Mouse (Mus musculus) limb, embryonic 15.5 days (tissue): Measurements from ENCODE around the gene Soga3. TPM values are rescaled to one million over a fixed set of nuclear protein-coding genes. Genes with fewer than 3 reads are reported as not detected.

ENCODE experiments used
- ATAC-seq: fragments of 200-750 bp; cut with Nextera tagmentation; 2 replicates; pipeline ENCODE4 v1.8.0; 2017; ENCODE audit warnings: low read depth, moderate TSS enrichment; ENCODE audit not compliant: insufficient number of reproducible peaks, low FRiP score, low TSS enrichment
- H3K27ac ChIP-seq: fragments of 300-500 bp; sonication (generic); 2 replicates; pipeline ENCODE4 v1.5.1; 2015; ENCODE audit warnings: moderate library complexity, mild to moderate bottlenecking, inconsistent platforms
- H3K27me3 ChIP-seq: fragments of 300-500 bp; sonication (generic); 2 replicates; pipeline ENCODE4 v1.6.1; 2015; ENCODE audit warnings: inconsistent platforms
- H3K36me3 ChIP-seq: fragments of 300-500 bp; sonication (generic); 2 replicates; pipeline ENCODE4 v1.6.1; 2015; ENCODE audit warnings: inconsistent platforms
- H3K4me1 ChIP-seq: fragments of 300-500 bp; sonication (generic); 2 replicates; pipeline ENCODE4 v1.6.1; 2015; ENCODE audit warnings: inconsistent platforms
- H3K4me2 ChIP-seq: fragments of 300-500 bp; sonication (generic); 2 replicates; pipeline ENCODE4 v1.6.1; 2015; ENCODE audit warnings: mild to moderate bottlenecking, inconsistent platforms
- H3K4me3 ChIP-seq: fragments of 300-500 bp; sonication (generic); 2 replicates; pipeline ENCODE4 v1.5.1; 2015; ENCODE audit warnings: mild to moderate bottlenecking, inconsistent platforms
- H3K9ac ChIP-seq: fragments of 300-500 bp; sonication (generic); 2 replicates; pipeline ENCODE4 v1.6.1; 2015; ENCODE audit warnings: inconsistent platforms
- H3K9me3 ChIP-seq: fragments of 300-500 bp; sonication (generic); 2 replicates; pipeline ENCODE4 v1.6.1; 2016; ENCODE audit warnings: inconsistent platforms
- WGBS: fragments of 180-500 bp; shearing (Covaris S2); methylation state at CpG from one replicate; pipeline ENCODE4 v1.1.7; 2015; 5-methylcytosine and 5-hydroxymethylcytosine counted together
- polyA plus RNA-seq: library from polyadenylated mRNA; unstranded; fragments of >200 nt; fragmentation: Nextera tagmentation; extraction: Ambion mirVana; gene quantifications from 2 replicates; pipeline ENCODE4 v1.2.1, GENCODE M21; 2015

Gene Soga3
- polyA plus RNA-seq, 1 experiment from 2014 or later = 0.69 TPM

- Histone ChIP-seq H3K4me3 (no peak overlapping the region), H3K4me2 (no peak overlapping the region), H3K4me1 (no peaks in the 10 kb centered on the region), H3K27me3 (no peaks in the 10 kb centered on the region), H3K9me3 (no peaks in the 10 kb centered on the region), H3K36me3 (no peaks in the 10 kb centered on the region), H3K9ac (no peak overlapping the region), H3K27ac (no peak overlapping the region)
- WGBS = 61% methylated on average over 3 of the region's 3 CpGs
- no peak for ATAC-seq
Observed at GRCm38 (mm10) chr10:29175656-29176055, 32.0 kb downstream of the Soga3 start.

DNA sequence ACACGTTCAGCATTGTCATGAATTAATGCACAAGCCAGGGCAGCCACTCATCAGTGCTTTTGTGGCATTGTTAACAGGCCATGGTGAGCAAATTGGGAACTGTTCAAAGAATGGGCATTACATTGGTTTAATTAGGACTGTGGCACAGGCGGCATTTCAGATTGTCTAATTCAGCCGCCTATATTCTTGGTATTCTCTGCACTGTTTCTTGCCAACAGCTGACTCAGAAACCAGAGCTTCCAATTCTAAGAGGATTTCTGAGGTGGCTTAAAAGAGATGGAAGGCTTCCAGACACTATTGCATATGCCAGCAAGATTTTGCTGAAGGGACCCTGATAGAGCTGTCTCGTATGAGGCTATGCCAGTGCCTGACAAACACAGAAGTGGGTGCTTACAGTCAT is 33.2 kb downstream of the Soga3 start:
- Histone ChIP-seq H3K4me2 (no peak overlapping the region), H3K9ac (no peak overlapping the region), H3K4me3 (no peak overlapping the region), H3K4me1 (no peaks in the 10 kb centered on the region), H3K36me3 (no peaks in the 10 kb centered on the region), H3K27me3 (no peaks in the 10 kb centered on the region), H3K9me3 (no peaks in the 10 kb centered on the region), H3K27ac (no peak overlapping the region)
- 77% methylated on average over 4 of the region's 4 CpGs for WGBS
- ATAC-seq = no peak

DNA sequence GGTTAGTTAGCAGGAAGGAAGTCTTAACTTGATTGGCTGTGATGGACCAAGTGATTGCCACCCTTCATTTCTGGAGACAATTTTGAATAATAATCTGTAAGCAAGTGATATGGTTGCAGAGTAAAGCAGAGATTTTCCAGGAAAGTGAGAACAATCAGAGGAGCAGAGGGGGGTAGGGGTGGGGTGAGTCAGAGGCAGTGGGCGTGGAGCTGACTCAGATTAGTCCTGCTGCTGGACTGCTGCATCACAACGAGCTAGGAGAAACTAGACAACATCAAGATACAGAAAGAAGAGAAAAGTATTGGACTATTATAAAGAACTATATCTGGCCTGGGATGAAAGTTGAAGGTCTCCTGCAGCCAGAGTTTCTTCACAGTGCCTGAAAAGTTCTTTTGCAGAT is 34.4 kb downstream of the Soga3 start:
- no peaks in the 10 kb centered on the region for H3K36me3 ChIP-seq
- H3K4me1 ChIP-seq = no peaks in the 10 kb centered on the region
- no peak for ATAC-seq
- no peaks in the 10 kb centered on the region for H3K9me3 ChIP-seq
- H3K27me3 ChIP-seq = no peaks in the 10 kb centered on the region
- H3K27ac ChIP-seq = no peak overlapping the region
- H3K4me2 ChIP-seq = no peak overlapping the region
- 51% methylated on average over 2 of the region's 2 CpGs for WGBS
- H3K9ac ChIP-seq = no peak overlapping the region
- H3K4me3 ChIP-seq = no peak overlapping the region

DNA sequence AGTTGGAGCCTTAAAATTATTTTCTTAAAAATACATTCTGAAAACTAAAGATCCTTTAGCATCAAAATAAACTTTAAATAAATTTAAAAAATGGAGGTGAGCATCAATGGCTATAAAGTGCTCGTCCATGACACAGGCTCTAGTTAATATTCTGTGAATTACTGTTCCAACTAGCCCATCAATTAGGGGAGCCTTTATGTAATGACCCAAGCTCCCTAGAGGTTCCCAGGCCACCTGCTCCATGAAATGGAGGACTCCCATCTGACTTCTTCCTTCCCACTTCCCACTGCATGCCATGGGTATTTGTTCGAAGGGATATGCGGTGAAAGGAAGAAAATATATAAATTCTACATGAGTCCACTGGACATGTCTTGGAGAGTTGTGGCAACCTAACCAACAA is 36.6 kb downstream of the Soga3 start:
- no peaks in the 10 kb centered on the region for H3K27me3 ChIP-seq

GRCm38 (mm10) chr10:29181046-29181445 is 37.4 kb downstream of the Soga3 start:
- 90% methylated on average over 2 of the region's 2 CpGs for WGBS
- no peak for ATAC-seq

More for the DNA sequence above, 36.6 kb downstream of the Soga3 start:
- no peak overlapping the region for H3K4me2 ChIP-seq
- no peak overlapping the region for H3K27ac ChIP-seq
- no peak overlapping the region for H3K4me3 ChIP-seq
- 84% methylated on average over 3 of the region's 3 CpGs for WGBS
- no peaks in the 10 kb centered on the region for H3K4me1 ChIP-seq
- no peaks in the 10 kb centered on the region for H3K9me3 ChIP-seq
- no peak for ATAC-seq
- H3K36me3 ChIP-seq = no peaks in the 10 kb centered on the region
- no peak overlapping the region for H3K9ac ChIP-seq

DNA sequence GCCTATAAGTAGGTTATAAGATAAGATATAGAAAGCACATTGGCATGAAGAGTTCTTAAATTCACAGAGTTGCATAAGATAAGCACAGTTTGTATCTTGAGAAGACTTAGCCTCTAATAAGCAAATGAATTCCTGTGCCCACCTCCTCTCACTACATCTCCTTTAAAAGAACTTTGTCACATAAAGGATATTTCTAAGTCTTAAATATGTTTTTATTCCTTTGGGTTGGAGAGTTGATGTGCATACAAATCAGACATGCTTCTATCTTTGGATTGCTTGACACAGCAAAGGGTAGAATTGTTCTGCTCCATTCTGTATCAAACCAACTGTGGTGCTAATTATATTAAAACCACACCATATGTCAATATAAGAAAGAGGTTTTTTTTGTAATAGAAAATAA is 50.1 kb downstream of the Soga3 start:
- Histone ChIP-seq H3K27ac (no peak overlapping the region), H3K9ac (no peak overlapping the region), H3K4me2 (no peak overlapping the region), H3K9me3 (no peaks in the 10 kb centered on the region; the same call in 1 of the 2 replicates), H3K4me1 (no peaks in the 10 kb centered on the region), H3K27me3 (no peaks in the 10 kb centered on the region), H3K36me3 (no peaks in the 10 kb centered on the region), H3K4me3 (no peak overlapping the region)
- ATAC-seq = no peak

More at GRCm38 (mm10) chr10:29181046-29181445, 37.4 kb downstream of the Soga3 start:
- H3K4me1 ChIP-seq = no peaks in the 10 kb centered on the region
- no peaks in the 10 kb centered on the region for H3K9me3 ChIP-seq
- no peak overlapping the region for H3K4me3 ChIP-seq
- no peaks in the 10 kb centered on the region for H3K27me3 ChIP-seq
- no peak overlapping the region for H3K27ac ChIP-seq
- no peak overlapping the region for H3K4me2 ChIP-seq
- no peaks in the 10 kb centered on the region for H3K36me3 ChIP-seq
- no peak overlapping the region for H3K9ac ChIP-seq

DNA sequence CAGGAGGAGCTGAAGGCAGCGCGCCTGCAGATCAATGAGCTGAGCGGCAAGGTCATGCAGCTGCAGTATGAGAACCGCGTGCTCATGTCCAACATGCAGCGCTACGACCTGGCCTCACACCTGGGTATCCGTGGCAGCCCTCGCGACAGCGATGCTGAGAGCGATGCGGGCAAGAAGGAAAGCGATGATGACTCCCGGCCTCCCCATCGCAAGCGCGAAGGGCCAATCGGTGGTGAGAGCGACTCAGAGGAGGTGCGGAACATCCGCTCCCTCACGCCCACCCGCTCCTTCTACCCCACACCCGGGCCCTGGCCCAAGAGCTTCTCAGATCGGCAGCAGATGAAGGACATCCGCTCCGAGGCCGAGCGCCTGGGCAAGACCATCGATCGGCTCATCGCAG is 53.2 kb downstream of the Soga3 start:
- no peak overlapping the region for H3K4me2 ChIP-seq
- no peaks in the 10 kb centered on the region for H3K4me1 ChIP-seq
- WGBS = 96% methylated on average over 33 of the region's 33 CpGs
- H3K9ac ChIP-seq = no peak overlapping the region
- no peaks in the 10 kb centered on the region; the same call in 1 of the 2 replicates for H3K9me3 ChIP-seq
- H3K36me3 ChIP-seq = no peaks in the 10 kb centered on the region
- H3K27me3 ChIP-seq = no peaks in the 10 kb centered on the region
- no peak for ATAC-seq
- no peak overlapping the region for H3K27ac ChIP-seq
- H3K4me3 ChIP-seq = no peak overlapping the region

DNA sequence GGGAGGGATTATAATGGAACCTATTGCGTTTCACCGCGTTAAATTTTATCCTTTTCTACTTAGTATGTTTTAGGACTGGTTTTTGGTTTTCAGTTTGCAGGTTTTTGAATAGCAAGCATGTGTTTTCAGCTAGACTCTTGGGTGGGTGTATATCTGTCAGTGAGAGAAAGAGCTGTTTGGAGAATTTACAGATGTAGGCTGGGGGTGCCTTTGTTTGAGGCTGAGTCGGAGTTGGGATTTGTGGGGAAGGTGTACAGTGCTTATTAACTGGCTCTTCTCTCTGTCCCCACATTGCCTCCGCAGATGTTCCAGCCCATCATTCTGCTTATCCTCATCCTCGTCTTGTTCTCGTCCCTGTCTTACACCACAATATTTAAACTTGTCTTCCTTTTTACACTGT is 55.0 kb downstream of the Soga3 start, which contains the start of gene Gm49353:
TSS of gene Gm49353 (plus strand) at position 313 of the 400 bp plus-strand sequence.
- Histone ChIP-seq H3K9me3 (no peaks in the 10 kb centered on the region; the same call in 1 of the 2 replicates), H3K4me3 (no peak within 1 kb of the TSS), H3K9ac (no peak within 1 kb of the TSS), H3K27me3 (no peaks in the 10 kb centered on the region), H3K4me1 (no peaks in the 10 kb centered on the region), H3K4me2 (no peak within 1 kb of the TSS), H3K36me3 (no peaks in the 10 kb centered on the region), H3K27ac (no peak within 1 kb of the TSS)
- ATAC-seq = no peak
- 82% methylated on average over 7 of the region's 7 CpGs for WGBS

DNA sequence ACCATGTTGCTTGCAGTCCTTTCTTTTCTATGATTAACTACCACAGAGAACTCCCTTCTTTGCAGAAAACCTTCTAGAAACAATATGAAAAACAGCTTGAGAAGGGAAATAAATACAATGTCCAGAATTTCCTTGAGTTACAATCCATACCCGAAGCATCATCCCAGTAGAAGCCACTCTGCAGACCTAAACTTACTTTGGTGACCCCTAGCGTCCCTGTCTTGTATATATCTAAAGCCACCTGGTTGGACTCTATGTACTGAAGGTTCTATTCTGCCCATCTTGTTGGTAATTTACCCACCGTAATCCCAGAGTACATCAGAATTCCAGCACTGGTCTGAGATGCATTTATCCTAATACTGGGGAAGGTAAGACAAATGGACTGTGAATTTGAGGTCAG is 56.2 kb downstream of the Soga3 start:
- H3K4me3 ChIP-seq = no peak overlapping the region
- no peaks in the 10 kb centered on the region for H3K36me3 ChIP-seq
- ATAC-seq = no peak
- no peak overlapping the region for H3K27ac ChIP-seq
- no peak overlapping the region for H3K9ac ChIP-seq
- 73% methylated on average over 3 of the region's 3 CpGs for WGBS
- H3K9me3 ChIP-seq = no peaks in the 10 kb centered on the region; the same call in 1 of the 2 replicates
- no peak overlapping the region for H3K4me2 ChIP-seq
- no peaks in the 10 kb centered on the region for H3K4me1 ChIP-seq
- H3K27me3 ChIP-seq = no peaks in the 10 kb centered on the region

DNA sequence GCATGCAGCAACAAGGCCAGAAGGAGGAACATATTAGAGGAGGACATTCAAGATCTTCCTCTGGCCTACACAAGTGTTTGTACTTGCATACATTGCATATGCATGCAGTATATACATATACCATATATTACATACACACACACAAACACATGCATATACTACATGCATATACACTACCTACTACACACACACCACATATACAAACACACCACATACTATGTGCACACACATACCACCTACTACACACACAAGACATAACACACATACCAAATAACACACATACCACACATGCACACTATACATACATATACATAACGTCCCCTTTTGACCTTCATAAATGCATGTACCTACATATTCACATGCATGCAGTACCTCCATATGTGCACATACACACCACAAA is 57.0 kb downstream of the Soga3 start:
- H3K36me3 ChIP-seq = no peaks in the 10 kb centered on the region
- no peaks in the 10 kb centered on the region; the same call in 1 of the 2 replicates for H3K9me3 ChIP-seq
- H3K4me3 ChIP-seq = no peak overlapping the region
- no peaks in the 10 kb centered on the region for H3K27me3 ChIP-seq
- no peak overlapping the region for H3K9ac ChIP-seq
- no peaks in the 10 kb centered on the region for H3K4me1 ChIP-seq
- ATAC-seq = no peak
- H3K27ac ChIP-seq = no peak overlapping the region
- H3K4me2 ChIP-seq = no peak overlapping the region
- 93% methylated on average over 1 of the region's 1 CpGs for WGBS

GRCm38 (mm10) chr10:29206730-29207129 is 63.1 kb downstream of the Soga3 start:
- Histone ChIP-seq H3K4me3 (no peak overlapping the region), H3K4me1 (peaks cover 3% of the 10 kb centered on the region; the same call in 1 of the 2 replicates), H3K4me2 (no peak overlapping the region), H3K9ac (no peak overlapping the region), H3K27ac (no peak overlapping the region), H3K27me3 (no peaks in the 10 kb centered on the region), H3K36me3 (no peaks in the 10 kb centered on the region), H3K9me3 (no peaks in the 10 kb centered on the region)
- no peak for ATAC-seq

DNA sequence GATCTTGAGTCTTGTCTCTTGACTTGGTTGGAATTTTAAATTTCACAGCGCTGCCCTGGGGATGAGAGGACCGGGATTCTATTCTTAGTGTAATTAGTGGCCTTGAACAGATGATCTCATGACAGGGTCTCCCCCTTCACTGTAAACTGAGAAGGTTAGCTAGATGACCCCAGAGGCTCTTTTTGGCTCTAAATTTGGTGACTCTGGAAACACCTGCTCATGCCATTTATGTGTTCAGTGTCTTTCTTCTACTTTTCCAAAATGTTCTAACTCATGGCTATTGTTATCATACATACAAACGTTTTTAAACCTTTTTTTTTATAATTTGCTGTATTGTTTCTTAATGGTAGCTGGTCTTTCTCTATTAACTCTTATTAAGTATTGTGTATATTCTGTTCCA is 65.1 kb downstream of the Soga3 start:
- Histone ChIP-seq H3K27ac (no peak overlapping the region), H3K27me3 (no peaks in the 10 kb centered on the region), H3K9ac (no peak overlapping the region), H3K4me3 (no peak overlapping the region), H3K4me2 (no peak overlapping the region), H3K4me1 (peaks cover 5% of the 10 kb centered on the region; the same call in 1 of the 2 replicates), H3K36me3 (no peaks in the 10 kb centered on the region), H3K9me3 (no peaks in the 10 kb centered on the region)
- no peak for ATAC-seq
- WGBS = 36% methylated on average over 3 of the region's 3 CpGs

GRCm38 (mm10) chr10:29211453-29211852 is 67.8 kb downstream of the Soga3 start, which contains the start of gene 9330159F19Rik:
9330159F19Rik (plus strand) TSS chr10:29211606.
- peaks cover 5% of the 10 kb centered on the region; the same call in 1 of the 2 replicates for H3K4me1 ChIP-seq
- H3K36me3 ChIP-seq = no peaks in the 10 kb centered on the region
- no peaks in the 10 kb centered on the region for H3K9me3 ChIP-seq
- H3K27me3 ChIP-seq = no peaks in the 10 kb centered on the region
- no peak within 1 kb of the TSS for H3K27ac ChIP-seq
- ATAC-seq = no peak
- WGBS = 5% methylated on average over 4 of the region's 4 CpGs
- no peak within 1 kb of the TSS for H3K4me2 ChIP-seq
- no peak within 1 kb of the TSS for H3K9ac ChIP-seq
- 0 out of 2 replicates have a peak within 1 kb of the TSS, but pooled peaks have one; percentile 5 for H3K4me3 ChIP-seq
